Mouse (Mus musculus): ENCODE results near the gene Rpain.

Gene Rpain

DNA sequence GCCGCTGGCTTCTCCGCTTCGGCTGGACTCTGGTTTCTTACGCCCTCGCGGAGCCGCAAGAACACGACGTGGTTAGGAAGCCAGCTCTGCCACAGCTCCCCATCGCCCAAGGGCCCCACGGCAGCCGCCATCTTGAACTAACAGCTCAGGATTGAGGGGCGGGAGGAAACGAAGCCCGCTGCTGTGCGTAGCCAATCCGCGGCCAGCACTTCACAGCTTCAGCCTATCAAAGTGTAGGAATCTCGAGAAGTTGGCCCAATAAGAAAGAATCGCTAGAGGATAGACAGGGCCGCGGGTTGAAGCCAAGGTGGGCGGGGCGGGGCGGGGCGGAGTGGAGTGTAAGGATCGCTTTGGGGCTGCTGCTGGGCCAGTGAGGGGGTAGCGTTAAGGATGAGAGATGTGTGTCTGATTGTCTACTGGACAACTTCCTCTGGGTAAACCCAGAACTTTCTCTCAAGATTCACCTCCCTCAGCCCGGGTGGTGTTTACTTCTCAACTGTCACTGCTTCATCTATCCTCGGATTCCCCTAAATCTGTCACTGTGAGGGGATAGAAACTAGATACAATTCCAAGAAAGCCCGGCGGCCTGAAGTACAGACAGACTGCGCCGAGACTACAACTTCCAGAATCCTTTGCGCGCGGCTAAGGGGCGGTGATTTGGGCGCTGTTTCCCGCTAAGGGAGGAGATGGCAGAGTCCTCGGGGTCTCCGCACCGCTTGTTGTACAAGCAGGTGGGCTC is at the start of gene Rpain, which contains the start of gene Nup88:
Rpain (plus strand) TSS at position 393 of the 739 bp plus-strand sequence.
Nup88 (minus strand) TSS at position 153 of the 739 bp plus-strand sequence.
- DNase-seq, result peak; percentile 92

DNA sequence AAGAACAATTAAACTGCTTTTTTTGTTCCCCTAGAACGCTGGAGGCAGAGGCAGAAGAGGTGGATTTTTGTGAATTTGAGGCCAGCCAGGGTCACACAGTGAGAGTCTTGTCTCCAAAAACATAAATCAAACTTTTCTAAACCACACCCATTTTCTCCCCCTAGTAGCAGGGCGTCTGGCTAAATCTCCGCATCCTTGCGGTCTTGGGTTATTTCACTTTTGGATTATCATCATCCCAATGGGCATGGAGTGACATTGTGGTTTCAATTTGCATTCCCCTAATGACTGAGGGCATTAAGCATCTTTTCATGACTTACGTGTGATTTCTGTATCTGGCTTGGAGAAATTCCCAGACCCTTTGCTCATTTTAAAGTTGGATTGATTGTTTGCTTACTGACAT is 38.6 kb upstream of the Rpain start:
- no peak for DNase-seq

DNA sequence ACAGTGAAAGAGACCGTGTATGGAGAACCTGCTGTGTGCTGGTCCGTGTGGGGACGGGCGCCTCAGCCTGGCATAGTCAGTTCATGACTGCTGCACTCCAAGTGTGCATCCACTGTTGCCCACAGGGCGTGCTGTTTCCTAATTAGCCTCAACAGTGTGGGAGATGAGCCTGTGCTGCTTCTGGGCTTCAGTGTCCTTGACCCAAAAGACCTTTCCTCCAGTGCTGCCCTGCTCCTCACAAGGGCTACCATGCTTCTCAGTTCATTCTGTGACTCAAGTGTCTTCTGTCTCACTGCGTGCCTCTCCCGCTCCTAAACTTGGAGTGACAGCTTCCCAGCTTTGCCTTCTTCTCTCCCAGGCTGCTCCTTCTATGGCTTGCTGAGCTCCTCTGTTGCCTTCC is 34.7 kb upstream of the Rpain start:
- no peak for DNase-seq

DNA sequence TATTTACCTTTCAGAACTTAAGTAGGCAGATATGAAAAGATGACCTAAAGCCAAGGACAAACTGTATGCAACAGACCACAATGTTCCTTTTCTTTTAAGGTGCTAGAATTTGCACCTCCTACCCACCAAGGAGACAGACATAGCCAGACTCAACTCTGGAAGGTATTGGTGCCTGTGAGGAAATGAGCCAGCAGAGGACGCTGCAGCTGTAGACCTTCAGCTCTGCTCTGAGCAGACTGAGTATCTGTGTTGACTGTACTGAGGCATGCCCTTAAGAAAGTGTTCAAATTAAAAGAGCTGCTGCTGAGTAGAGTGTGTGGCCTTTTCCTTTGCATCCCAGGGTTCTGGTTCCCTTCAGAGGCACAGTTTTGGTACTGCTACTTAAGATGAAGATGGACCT is 27.4 kb upstream of the Rpain start:
- DNase-seq, result no peak

DNA sequence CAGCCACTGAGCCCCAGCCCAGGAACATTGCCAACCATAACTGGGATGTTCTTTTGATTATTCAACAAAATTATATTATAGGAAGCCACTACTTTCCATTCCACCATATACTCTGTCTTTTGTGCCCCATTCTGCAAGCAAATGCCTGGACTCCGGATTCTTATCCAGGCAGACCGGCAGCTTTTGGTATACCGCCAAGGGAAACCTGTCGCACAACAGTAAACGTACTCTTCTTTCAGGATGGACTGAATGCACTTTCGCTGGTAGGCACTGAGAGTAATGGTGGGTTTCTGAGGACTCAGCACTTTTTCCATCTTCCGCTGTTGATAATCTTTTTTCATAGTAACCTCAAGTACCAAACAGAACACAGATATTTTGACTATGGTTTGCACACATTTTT is 26.4 kb upstream of the Rpain start:
- no peak for DNase-seq

DNA sequence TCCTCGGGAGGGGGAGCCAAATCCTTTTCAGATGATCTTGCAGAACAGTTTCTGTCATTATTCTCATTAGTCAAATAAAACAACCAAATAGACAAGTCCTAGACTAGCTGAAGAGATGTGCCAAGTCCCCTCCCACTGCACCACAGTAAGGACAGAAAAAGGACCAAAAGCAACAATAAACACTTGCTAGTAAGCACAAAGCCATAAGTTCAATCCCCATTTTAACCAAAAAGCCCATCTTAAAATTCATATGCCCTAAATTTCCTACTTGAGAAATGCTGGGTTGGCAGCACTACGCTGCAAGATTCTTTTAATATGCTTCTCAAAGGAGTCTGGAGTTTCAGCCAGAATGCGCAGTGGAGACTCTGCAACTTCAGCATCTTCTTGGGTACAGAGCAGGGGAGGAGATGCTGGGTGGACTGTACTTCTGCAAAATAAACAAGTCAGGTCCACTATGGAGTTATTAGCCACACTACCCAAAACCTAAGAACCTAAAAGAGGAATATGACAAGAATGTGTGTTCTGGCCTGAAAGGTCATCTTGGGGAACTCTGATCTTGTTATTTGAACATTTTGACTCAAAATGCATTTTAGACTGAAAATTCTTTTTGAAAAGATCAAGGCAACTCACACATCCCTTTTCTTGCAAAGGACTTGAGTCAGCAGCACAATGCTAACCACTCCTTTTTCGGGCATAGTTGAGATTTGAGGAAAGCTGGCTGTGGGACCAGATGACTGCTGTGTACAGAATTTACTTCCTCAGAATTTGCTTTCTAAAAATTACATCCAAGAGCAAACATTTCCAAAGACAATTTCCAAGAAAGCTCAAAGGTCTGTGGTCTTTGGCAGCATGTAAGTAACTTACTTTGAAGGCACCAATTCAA is 24.8 kb upstream of the Rpain start:
- no peak for DNase-seq

DNA sequence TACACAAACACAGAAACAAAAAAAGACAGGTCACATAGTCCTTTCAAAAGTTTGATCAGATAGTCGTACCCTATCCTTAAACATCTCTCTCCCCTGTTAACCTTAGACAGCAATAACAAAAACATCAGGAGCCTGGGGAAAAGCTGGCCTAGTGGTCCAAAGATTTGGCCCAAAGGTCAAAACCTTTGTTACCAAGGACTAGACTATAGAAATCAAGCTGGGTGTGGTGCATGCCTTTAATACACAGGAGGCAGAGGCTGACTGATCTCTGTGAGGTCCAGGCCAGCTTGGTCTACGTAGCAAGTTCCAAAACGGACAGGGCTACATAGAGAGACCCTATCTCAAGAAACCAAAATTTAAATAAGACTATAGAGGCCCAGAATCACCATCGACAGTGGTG is 15.3 kb upstream of the Rpain start:
- no peak for DNase-seq

DNA sequence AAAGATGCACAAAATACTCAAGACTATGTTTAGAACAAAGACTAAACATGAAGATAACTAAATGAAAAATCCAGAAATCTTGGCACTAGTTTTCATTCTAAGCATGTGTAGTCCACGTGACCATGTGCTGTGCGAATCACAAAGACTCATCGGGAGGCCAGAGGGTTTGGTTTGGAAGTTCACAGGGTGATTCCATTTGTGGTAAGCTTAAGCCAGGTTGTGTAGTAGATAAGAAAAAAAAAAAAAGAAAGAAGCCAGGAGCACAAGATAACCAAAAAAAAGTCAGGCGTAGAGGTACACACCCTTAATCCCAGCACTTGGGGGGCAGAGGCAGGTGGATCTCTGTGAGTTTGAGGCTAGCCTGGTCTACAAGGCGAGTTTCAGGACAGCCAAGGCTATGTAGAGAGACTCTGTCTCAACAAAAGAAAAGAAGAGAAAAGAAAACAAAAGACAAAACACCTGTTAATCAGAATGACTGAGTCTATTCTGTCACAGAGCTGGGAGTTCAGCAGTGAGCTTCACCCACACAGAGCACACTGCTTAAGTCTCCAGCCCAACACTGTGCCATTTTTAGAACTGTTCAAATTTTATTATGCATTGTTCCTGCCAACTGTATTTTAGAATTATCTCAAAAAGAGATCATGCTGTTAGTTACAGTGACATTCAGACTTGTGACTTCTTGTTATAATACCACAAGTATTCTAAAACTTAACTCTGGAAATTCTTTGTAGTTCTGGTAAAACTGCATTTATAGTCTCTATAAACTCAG is 9.0 kb upstream of the Rpain start:
- no peak for DNase-seq

DNA sequence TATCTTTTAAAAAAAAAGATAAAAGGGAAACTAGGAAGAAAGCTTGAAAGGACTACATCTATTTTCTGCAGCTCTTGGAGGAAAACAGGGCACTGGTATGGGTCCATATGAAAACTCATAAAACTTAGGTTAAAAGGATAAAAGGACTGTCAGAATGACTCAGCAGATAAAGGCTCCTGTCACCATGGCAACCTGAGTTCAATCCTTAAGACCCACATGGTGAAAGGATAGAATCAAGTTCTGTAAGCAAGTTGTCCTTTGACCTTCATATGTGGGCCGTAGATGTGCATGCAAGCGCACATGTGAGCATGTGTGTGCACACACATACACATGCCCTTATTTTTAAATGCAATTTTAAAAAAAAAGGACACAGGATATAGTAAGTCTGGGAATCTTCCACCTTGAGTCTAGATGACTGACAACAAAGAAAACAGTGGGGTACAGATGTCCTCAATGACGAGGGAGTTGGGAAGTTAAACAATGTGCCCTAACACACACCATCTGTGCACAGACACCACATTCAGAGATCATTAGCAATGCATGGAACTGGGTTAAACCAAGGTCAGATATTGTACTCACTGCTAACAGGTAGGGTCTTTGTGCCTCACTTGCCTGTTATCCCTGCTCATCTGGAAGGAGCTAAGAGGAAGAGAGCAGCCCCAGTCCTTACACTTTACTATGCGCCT is 5.6 kb upstream of the Rpain start:
- no peak for DNase-seq

DNA sequence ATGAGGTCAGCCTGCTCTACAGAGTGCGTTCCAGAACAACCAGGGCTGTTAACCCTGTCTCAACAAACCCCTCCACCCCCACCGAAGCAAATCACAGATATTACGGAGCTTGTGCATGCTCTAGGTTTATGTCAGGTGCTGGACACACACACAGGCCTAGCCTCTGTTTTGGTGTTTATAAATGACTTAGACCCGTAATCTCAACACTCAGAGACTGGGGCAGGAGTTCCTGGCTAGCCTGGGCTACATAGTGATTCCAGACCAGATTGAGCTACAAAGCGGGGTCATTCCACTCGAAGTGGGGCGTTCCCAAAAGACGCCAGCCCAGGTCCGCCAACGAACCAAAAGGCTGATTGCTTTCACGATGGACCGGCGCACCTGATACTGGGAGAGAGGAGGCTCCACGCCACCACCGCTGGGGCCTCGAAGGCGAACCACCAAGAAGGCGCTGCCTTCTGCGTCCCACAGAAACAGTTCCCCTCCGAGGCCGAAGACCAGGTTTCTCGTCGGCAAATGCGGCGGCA is 680 bp upstream of the Rpain start:
- no peak for DNase-seq

DNA sequence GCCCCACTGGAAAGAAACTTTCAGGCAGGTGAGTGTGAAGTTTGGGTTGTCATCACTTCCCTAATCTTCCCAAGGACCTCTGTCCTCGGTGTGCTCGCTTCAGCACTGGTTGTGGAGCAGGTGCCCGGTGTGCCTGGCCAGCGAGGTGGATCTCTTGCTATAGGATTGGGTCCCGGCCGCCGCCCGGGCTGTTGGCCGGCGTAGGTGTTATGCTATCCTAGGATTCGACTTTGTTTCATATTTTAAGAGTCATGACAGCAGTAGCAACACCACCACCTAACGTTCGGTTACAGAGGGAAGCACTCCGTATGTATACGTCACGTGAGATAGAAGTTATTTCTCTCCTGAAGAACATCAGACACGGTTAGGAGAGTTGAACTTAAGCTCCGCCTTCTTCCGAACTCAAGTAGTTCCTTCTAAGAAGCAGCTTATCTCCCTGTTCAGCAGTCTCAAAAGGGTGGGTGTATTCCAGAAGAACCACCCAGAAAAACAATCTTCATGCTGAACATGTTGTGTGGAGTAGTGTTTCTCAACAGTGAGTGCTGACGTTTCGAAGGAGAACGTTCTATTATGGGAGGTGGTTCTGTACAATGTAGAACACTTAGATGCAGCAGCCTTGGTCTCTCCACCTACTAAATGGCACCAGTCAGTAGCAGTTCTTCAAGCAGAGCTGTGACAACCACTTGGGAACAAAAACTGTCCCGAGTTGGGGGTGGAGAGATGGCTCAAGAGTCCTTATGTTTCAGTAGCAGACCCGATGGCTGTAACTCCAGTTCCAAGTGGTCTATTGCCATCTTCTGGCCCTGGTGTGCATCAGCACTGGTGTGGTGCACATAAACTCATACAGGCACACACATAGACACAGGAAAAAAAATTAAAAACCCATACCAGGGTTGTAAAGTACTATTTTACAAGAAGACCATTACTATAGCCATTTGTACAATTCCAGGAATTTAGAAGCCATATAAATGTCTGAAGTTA is 837 bp downstream of the Rpain start:
- no peak for DNase-seq

DNA sequence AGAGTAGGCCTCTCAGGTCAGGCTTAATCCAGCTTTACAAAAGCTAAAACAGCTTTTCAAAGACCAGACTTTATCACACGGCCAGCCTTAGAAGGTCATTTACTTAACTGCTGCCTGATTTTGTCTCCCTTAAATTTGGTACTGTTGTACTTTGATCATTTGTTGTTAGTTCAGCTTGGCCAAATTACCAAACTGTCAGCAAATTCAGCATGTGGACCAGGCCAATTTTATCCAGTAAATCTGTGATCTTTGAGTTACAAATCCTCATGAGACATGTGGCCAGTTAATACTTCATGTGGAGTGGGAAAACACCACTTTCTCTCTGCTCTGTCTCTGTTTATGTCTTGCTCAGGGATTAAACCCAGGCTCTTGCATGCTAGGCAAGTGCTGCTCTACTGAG is 2.6 kb downstream of the Rpain start:
- no peak for DNase-seq

DNA sequence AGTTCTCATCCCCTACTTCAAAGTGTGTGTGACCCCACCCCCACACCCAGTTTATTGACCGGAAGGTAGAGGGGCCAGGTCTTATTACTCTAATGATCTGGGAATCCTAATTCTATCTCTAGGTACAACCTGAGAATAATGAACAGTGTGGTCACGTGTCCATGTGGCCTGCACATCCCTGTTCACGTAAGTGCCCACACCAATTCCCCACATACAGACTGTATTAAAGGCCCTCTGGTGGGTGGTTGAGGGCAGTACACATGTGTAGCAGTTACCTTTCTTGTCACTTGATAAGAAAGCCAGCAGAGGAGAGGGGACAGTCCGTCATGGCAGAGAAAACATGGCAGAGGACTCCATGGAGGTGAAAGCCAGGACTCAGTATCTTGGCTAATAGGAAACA is 3.9 kb downstream of the Rpain start:
- DNase-seq, result peak; percentile 8

DNA sequence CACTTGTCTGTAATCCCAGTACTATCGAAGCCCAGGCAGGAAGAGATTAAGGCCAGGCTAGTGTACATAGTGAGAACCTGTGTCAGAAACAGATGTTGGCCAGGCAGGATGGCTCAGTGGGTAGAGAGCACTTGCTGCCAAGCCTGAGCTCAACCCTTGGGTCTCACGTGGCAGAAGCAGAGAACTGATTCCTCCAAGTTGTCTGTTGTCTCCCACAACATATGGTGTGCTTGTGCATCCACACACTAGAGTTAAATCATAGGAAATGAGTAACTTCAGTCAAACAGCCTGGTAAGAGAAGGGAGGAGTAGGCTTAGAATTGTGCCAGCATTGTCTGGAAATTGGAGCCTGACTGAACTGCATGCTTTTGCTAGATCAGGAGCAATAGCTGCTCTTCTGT is 5.2 kb downstream of the Rpain start:
- no peak for DNase-seq

DNA sequence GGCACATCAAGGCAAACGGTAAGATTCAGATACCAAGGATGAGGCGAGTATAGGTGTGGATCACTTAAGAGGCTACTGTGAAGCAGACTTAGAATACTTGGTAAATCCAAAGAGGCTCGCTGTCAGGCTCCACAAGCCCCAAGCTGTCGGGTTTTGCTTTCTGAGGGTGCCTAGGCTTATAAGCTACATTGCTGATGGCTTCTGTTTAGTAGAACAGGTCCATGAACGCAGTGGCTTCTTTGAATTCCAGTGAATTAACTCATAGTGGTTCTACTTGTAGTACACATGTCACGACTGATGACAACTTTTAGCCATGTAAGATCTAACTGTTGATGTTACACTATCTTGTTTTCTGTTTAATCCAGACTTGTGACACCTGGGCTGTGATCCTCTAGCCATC is 7.3 kb downstream of the Rpain start:
- DNase-seq, result no peak

DNA sequence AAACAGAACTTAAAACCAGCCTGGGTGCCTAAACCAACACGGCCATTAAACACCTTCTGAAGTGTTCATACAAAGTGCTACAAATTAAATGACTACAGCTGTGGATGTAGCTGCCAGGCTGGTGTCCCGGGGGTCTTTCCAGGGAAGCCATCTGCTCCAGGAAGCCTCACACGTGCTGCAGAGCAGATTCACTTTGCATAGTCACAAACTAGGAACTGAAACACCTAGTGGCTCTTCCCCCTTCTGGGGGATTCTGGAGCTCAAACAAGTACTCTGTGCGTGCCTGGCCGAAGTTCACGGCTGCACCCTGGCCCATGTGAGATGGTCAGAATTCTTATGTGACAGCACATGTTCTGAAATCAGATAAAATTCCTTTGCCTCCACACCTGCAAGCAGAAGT is 10.2 kb downstream of the Rpain start:
- DNase-seq, result no peak

DNA sequence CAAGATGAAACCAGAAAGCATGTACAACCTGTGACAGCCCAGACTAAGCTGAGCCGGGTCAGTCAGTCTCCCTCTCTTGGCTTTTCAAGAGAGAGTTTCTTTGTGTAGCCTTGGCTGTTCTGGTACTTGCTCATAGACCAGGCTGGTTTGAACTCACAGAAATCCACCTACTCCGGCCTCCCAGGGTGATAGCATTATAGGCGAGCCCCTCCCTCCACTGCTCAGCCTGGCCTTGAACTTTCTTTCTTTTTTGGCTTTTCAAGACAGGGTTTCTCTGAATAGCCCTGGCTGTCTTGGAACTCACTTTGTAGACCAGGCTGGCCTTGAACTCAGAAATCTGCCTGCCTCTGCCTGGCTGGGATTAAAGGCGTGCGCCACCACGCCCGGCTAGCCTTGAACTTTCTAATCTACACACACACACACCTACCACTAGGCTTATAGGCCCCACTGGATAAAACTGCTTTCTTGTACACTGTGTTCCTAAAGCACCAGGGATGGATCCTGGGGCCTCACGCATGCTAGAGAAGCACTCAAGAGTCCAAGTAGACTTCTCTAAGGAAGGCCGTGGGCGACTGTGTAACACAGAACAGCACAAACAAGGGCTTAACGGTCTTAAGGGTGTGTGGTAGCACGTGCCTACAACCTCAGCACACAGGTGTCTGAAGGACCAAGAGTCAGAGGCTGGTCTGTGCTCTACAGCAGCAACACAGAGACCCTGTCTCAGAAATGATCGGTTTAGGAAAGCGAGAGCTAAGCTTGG is 10.9 kb downstream of the Rpain start:
- no peak for DNase-seq

DNA sequence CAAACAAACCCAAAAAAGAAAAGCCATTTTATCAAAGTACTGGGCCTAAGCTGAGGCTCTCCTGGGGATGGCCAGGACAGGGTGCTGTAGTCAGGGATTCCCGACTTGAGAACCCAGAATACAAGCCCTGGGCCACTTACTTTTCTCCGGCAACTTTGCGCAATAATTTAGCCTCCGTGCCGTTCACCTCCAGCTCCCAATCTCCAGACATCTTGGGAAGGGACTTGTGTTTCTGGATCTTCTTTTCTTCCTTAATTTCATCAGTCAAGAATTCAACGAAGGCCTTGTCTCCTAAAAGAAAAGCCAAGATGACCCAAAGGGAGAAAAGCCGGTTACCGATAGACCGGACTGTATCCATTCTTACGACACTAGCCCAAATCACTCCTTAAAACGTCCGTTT is 12.0 kb downstream of the Rpain start:
- no peak for DNase-seq

DNA sequence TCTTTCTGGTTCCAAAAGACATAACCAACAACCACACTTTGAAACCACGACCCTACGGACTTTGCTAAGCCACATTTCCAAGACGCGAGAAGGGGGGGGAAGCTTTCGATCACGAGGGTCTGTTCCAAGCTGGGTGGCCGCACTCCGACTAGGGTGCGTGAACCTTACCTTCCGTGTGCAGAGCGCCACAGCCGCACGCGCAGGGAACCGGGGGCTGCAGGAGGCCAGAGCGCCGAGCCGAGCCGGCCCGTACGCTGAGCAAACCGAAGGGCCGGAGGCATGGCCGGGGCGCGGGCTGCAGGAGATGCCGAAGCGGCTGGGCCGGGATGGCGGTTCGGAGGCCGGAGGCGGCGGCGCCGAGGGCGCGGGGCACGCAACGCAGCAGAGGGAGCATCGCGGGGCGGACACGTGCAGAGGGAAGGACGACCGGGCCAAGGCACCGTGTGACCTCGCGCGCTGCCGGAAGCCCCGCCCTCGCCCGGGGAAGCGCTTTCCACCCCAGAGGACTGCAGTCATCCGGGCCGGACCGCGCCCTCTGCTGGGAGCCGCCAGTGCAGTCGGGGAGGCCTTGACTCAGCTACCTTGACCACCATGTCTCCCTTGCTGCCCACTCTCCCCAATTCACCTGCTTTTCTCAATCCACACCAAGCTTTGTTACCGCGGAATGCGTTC is 12.7 kb downstream of the Rpain start, which contains the start of gene C1qbp:
C1qbp (minus strand) TSS at position 470 of the 672 bp plus-strand sequence.
- peak; percentile 94 for DNase-seq

DNA sequence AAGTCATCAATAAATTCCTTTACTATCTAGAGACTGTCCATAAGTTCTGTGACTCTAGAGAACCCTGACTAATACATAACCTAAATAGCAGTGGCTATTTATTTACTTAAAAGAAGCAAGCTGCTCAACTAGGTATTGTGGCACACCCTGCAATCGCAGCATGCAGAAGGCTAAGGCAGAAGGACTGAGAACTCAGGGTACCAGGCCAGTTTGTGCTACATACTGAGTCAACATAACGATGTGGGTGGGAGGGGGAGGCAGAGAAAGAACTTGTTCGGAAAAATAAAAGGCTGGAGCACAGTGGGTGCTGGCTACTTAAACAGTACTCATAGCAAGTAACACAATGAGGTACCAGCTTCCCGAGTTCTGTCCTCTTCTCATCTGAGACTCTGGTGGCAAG is 31.2 kb downstream of the Rpain start:
- DNase-seq, result no peak

Measured in thymus, postnatal 25 days (tissue).